Mouse (Mus musculus) urinary bladder, adult 2 months (tissue): ENCODE measurements around the gene S100a10. TPM values are rescaled to one million over a fixed set of nuclear protein-coding genes. Genes with fewer than 3 reads are reported as not detected.

ENCODE experiments used
- DNase-seq: peaks from one replicate; pipeline ENCODE4 v3.0.0; 2022; ENCODE audit warnings: low spot score
- polyA plus RNA-seq: library from polyadenylated mRNA; depleted of rRNA; stranded (reverse); fragments of >200 nt; gene quantifications from 2 replicates; pipeline ENCODE4 v1.2.3, GENCODE M21; 2012

Gene S100a10
- polyA plus RNA-seq, 1 experiment: 295 TPM

DNA sequence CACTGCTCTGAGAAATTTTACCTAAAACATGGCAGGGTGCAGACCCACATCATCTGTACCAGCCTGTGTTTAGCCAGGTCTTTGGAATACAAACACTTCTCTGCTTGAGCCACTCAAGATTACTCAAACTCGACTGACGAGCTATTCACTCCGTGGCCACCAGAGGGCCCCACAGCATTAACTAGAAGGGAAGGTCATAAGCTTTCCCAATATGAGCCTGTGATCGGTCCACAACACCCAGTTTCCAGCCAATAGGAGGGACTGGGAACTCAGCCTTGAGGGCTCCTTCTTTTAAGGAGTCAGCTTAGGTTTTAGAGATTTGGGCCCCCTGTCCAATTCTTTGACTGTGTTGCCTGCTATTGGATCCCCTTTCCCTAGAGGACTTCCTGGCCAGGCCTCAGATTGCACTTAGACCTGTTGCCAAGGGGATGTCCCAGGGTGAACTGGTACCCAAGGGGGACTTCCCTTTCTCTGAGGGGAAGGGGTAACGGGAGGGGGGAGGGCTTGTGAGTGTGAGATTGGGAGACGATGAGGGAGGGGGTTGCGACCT is 7.7 kb upstream of the S100a10 start:
- peak; percentile 77 for DNase-seq

DNA sequence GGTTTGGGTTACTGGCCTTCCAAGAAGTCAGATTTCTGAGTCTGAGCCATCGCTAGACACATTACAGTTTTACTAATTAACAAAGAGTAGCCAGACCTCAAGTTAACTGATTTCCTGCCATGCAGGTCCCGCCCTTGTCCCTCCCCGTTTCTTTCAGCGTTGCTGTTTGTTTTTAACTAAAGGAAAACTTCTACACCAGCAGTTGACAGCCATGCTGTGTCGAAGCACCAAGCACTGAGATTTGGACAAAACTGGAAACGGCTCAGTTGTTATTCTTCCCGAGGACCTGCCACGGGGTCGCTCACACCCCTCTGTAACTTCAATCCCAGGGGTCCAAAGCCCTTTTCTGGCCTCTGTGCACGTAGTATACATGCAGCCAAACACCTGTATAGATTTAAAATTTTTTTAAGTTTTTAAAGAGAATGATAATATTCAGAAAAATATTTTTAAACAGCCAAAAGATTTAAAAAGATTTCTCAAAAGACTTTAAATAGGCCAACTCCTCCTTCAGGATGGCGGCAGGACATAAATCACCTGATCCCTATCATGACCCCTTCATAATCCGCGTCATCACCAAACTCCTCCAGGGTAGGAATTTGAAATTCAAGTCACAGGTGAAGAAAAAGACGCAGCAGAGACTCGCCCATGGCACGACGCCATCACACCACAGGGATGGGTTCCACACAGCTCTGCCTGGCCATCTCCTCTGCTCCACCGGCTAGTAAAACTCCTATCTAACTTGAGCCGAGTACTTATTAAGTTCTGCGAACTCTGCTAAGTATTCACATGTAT is 6.9 kb upstream of the S100a10 start:
- DNase-seq: no peak

DNA sequence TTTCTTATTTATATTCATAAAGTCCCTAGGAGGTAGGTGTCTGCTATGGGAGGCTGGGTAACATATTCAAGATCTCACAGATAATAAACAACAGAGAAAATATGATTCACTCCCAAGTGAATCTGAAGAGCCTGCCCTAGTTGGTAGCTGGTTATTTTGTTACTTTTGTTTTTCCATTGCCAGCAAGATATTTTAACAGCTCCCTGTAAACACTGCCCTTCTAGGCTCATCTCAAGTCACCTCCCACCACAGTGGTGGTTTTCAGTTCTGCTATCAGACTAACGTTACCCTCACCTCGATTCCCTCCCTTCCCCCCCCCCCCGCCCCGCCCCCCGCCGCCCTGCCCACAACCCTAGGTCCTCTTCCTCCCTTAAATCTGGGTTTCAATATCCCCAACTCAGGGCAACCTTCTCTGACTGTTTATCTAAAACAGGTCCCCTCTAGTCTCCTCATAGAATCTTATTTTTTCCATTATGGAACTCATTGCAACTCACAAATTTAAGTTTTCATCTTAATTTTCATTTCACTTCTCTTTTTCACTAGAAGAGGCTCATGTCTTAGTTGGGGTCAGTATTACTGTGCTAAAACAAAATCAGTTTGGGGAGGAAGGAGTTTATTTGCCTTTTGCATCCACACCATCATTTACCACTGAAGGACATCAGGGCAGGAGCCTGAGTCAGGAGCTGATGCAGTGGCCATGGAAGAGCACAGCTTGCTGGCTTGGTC is 6.2 kb upstream of the S100a10 start:
- no peak for DNase-seq

DNA sequence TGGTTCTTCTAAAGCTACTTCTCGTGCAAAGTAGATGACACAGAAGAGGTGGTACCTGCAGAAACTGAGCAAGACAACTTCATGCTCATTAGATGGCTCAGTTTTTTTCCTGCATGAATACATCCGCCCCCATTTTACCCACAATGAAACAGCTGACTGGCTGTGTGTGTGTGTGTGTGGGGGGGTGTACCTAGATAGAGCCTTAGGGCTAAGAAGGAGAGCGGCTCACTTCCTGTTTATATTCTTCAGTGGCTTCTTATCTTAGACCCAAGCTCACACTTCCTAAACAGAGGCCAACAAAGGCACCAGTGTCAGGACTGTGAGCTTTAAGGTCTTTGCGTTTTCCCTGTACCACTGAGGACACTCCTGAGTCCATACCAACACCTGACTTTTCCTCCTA is 4.9 kb upstream of the S100a10 start:
- no peak for DNase-seq

DNA sequence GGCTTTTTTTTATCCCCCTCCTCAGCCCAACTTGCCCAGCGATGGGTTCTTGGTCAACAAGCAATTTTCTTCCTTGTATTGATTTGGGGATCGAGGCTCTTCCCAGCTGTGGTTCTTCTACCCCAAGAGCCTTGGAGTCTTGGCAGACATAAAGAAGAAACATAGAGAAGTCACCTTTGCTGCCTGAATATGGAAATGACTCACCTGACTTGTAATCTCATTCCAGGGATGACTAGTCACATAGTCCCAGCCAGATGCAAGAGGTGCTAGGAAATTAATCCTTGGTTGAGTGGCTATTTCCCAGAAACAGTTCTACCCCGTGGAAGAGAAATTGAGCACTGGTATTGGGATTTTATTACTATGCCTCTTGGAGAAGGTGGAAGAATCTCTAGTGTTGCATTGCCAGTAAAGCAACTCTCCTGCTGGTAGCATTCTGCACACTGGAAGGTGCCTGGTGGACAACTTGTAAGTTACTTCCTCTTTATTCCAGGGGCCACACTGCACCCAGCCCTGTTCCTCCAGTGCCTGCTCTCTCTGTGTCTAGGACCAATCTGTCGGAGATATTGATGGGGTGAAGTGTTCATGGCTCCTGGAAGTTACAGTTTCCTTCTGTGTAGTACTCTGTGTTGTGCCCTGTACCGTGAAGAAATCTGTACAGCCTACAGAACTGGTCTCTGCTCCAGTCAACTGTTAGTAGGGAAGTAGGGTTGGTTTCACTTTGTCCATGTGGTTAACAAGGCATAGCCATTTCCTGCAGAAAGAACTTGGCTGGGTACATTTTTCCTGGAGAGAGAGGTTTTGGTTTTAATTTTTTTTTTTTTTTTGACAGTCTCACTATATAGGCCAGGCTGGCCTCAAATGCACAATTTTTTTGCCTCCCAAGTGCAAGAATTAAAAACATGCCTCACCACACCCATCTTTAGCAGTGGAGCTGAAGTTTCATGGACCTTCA is 2.7 kb upstream of the S100a10 start:
- no peak for DNase-seq

DNA sequence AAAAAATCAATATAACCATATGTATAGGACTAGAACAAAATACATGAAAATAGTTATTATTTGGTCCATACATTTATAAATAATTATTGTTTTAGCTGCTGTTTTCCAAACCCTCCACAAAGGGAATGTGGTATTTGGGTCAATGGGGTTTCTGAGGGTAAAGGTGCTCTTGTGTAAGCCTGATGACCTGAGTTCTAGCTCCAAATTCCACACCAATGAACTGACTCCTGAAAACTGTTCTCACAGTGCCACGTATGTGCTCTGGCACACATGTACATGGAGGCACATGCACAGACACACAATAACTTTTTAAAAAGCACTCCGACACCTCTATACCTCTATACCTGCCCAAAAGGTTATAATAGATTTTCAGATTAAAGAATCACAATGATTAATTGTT is 1.6 kb upstream of the S100a10 start:
- DNase-seq: no peak

DNA sequence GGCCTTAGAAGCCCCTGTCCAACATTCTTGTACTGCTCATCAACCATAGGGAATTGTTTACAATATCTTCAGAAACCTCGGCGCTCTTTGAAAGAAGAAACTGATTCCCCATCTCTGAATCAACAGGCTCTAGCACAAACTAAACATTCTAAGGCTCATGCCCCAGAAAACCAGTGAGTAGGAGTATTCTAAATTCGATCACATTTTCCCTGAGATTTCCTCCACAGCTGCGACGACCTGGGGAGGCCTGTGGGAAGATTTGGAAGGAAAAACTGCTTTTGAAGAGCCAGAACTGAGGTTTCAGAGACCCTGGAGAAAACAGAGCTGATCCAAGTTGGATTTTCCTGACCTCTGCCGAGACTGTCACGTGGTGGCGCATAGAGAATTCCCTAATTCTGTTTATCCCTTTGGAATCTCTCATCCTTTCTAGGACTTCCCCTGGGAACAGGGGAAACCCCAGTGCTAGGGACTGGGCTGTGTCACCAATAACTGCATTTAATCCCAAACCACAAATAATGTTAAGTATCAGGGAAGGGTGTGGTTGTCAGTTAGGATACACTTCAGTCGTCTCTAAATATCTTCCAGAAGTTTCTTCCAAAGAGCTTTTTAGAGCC is 1.0 kb upstream of the S100a10 start:
- DNase-seq: no peak

DNA sequence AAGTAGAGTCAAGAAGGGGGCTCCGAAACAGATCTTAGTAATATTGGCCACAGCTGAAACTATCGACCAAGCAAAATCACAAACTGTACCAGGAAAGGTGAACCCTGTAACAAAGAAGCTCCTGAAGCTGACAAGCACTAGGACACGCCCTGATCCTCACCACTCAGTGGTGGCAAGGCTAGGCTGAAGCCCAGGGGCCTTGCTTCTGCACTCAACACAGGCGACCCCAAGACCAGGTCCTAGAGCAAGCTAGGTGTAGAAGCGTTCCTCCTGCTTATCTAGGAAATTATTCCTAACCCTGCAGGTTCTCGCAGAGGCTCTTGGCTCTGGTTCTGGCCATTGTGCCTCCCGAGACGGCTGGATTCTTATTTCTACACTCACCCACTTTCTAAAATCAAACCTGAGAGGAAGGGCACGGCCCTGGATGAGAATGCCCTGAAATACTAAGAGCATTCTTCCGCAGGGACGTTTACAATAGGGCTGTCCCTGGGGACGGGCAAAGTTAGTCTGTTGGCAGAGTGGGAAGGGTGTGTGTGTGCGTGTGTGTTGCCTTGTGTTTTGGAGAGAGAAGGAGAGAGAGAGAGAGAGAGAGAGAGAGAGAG is 400 bp upstream of the S100a10 start:
- DNase-seq: no peak

DNA sequence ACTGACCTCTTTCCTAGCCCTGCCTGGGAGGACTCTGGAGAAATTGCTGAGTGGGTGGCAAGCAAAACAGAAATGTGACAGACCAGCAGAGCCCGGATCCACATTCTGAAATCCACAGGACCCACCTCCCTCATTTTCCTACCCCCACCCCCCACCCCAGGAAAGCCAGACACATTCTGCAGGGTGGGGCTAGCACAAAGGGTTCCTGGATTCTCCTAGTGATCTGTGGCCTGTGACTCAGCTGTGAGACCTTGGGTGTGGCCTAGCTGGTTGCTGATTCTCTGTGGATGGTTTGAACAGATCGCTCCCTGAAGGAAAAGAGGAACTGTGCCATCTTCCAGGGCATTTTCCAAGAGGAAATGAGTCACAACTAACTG is 986 bp downstream of the S100a10 start:
- DNase-seq: no peak

DNA sequence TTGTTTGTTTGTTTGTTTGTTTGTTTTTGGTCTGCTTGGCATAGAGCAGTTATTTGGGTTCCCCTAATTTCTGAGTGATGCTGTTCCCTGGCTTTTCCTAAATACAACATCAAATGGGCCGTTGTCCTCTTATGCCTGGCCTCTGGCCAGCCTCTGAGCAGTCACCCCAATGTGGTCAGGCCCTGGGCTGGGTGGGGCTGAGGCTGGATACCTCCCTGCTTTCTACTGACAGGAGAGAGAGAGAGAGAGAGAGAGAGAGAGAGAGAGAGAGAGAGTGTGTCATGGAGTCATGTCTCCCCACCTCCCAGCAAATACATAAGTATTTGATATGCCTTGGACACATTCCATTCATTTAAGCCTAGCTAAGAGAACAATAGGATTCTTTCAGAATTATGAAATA is 1.7 kb downstream of the S100a10 start:
- no peak for DNase-seq

DNA sequence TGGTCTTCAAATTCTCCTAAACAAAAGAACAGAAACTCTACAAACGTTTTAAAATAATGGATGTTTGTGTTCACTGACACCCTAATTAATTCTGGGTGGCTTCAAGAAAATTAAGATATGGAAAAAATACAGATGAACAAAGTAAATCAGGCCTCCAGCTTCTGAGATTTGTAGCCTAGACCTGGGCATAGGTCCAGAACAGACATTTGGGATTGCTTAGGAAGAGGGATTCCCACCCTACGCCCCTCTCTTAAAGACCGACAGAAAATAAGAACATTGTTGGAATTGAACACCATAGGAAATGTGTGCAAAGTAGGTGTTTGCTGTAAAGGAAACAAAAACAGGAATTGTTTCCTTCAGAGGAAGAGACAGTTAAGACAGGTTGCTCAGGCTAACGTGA is 2.6 kb downstream of the S100a10 start:
- no peak for DNase-seq

DNA sequence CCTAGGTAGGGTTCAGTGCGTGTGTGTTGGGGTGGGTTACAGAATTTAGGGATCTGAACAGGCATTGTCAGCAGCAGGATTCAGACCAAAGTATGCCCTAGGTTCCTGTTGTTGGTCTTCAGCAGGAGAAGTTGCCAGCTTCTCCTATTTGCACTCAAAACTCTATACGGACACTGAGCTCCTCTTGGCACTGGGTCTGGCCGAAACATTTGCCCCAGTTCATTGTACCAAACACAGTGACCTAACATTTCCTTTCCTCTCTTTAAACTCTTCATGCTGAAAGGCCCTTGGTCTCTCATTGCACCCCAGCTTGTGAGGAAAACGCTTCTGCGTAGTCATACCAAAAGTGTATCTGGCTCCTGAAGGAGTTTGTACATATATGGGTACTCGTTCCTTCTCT is 5.1 kb downstream of the S100a10 start:
- DNase-seq: no peak

DNA sequence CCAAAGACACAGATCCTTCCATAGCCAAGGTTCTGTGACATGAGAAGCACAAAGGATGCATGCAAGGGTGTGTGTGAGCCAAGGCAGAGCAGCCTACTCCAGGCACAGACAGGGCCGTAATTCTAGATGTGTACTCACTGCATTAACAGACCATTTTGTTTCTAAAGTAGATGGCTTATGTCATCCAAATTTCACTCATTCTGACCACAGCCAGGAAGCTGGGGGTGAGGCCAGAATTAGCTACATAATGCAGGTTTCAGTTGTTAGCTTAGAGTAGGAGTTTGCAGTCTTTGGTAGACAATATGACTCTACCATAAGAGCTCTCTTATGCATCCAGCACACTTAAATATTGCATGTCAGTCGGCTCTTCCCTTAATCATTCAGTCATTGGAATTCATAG is 7.5 kb downstream of the S100a10 start:
- no peak for DNase-seq

DNA sequence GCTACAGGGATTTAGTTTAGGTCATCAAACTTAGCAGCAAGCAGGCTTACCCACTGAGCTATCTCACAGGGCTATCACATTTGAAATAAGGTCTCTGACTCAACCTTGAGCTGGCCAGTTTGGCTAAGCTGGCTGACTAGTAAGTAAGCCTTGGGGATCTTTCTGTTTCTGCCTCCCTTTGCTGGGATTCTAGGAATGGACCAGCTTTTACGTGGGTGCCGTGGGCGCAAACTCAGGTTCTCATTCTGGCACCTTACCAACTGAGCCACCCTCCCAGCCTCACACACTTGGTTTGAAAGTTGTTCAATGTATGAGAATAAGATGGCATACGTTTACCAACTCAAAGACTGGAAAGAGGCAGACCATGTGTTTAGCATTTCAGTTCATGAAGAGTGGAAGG is 8.3 kb downstream of the S100a10 start:
- DNase-seq: no peak

DNA sequence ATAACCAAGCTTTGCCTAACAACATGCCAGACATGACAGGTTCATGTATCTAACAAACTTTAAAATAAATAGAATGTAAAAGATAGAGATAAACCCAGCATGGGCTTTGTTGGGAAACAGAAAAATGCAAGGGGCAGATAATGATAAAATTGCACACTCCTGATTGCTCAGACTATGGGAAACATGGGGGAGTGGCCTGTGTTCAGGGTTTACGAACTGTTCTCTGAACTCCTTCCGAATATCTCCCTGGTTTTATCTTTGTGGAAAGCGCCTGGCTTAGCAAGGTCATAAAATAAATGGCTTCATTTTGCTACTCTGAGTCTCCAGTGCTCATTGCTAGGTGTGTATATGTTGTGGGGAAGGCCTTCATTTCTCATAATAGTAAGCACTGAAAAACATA is 12.0 kb downstream of the S100a10 start:
- no peak for DNase-seq

DNA sequence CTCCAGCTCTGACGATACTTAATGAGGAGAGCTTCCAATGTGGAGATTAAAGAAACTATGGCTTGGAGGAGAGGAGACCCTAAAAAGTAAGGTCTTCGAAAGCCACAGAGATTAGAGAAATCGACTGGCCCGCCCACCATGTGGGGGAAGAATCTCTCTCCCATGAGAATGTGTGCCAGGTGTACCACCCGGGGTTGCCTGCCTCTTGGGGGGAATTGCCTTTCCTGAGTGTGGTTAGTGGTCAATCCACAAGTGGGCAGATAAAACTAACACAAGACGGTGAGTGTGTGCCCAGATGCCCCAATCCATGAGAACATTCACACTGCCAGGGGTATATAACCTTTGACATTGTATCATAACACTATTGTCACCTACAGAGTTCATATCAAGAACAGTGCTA is 12.8 kb downstream of the S100a10 start:
- DNase-seq: no peak

DNA sequence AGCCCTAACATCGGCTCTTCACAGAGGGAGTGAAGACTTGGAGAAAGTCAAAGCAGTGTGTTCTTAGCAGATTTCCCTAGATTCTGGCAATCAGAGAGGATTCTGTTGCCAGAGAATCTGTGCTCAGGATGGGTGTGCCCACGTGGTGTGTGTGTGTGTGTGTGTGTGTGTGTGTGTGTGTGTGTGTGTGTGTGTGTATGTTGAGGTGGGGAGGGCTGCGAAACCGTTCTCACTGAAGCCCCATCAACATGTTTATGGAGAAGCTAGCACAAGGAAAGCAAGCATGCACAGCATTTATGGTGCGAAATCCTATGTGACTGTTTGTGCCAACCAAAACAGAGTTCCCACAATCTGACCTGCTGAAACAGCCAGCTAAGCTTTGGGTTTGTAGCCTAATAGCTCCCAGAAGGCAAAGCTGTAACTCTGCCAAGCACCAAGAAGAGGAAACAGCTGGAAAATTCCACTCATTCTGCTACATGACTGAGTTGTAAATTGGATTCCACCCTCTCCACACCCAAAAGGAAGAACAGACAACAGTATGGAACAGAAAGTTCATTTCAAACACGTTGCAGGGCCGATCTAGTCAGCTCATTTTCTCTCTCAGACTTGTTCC is 13.7 kb downstream of the S100a10 start:
- no peak for DNase-seq

DNA sequence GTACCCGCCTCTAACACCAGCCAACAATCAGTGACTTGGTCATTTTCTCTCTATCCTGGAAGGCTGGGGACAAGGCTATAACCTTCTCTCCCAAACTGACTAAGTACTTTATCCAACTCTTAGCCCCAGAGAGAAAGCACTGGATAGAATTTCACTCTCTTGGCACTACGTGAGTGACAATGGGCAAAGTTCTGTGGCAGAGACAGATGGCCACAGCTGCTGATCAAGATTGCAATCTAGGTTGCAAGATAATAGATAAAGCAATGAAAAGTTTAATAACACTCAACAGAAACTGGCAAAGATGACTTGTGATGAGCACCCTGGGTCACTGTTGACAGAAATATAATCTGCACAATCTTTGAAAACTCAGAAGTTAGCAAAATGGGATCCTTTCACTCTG is 14.2 kb downstream of the S100a10 start:
- DNase-seq: no peak

DNA sequence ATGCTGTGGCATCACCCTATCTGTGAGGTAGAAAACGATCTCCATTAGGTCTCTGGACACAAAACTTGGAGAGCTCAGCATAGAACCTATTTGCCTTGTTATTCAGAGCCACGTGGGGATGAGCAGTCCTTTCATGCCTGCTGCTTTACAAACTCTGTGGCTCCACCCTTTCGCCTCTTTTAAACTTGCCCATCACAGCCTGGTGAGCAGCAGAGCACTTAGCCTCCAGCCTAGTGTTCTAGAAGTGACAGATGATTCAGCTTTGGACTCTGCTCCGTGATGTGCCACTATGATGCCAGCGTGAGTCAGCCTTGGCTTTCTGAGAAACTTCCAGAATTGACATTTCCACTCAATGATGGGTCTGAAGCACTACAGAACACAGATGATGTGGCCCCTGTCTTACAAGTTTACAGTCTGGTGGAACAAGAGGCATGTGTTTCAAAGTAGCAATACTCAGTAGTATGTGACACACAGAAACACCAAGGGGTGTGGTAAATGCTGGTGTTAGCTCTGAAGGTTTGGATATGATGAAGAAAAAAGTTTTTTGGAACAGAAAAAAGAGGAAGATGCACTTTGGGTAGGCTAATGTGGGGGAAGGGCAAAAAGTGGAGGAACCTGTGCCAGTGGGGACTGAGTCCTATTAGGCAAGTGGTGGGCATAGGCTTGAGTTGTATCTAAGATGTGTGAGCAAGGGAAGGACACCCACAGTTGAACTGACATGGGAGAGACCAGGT is 17.3 kb downstream of the S100a10 start:
- DNase-seq: no peak
